ENCODE assay signal across 17 mouse cellular contexts in genomic region chr2:137379816-137380215, GRCm38 (mm10).
"Had no signal": no experiment of that assay in that cellular context is flagged by ENCODE, and none has a peak within 500 bp of the region (broad histone marks: within the 10 kb centered on the region; RNA-seq: fewer than 3 reads in every experiment).

No protein-coding gene starts in this region.

- H3K36me3 ChIP-seq: lung, embryonic 15.5 days; midbrain, embryonic 10.5 days; midbrain, embryonic 12.5 days; neural tube, embryonic 13.5 days; neural tube, embryonic 15.5 days had no signal

- H3K4me2 ChIP-seq: lung, embryonic 15.5 days; midbrain, embryonic 12.5 days; neural tube, embryonic 13.5 days; neural tube, embryonic 15.5 days had no signal

- DNase-seq: lung, adult 2 months; lung, postnatal 10 days; lung, postnatal 4 days; midbrain, embryonic 14.5 days; retina, postnatal 1 day; right cerebral cortex, adult 18-20 months; right cerebral cortex, postnatal 25 days; right cerebral cortex, postnatal 4 days; spleen, adult 18-20 months; thymus, adult 18-20 months; thymus, postnatal 14 days; thymus, postnatal 36 days had no signal

- H3K4me3 ChIP-seq: lung, embryonic 15.5 days; midbrain, embryonic 10.5 days; midbrain, embryonic 12.5 days; neural tube, embryonic 13.5 days; neural tube, embryonic 15.5 days had no signal

- H3K27me3 ChIP-seq: lung, embryonic 15.5 days; midbrain, embryonic 12.5 days; neural tube, embryonic 13.5 days; neural tube, embryonic 15.5 days had no signal
